Mouse (Mus musculus): ENCODE measurements around the gene Dapp1. TPM values are rescaled to one million over a fixed set of nuclear protein-coding genes. Genes with fewer than 3 reads are reported as not detected.

The Dapp1 gene
- polyA plus RNA-seq, 1 experiment = 9.9 TPM

DNA sequence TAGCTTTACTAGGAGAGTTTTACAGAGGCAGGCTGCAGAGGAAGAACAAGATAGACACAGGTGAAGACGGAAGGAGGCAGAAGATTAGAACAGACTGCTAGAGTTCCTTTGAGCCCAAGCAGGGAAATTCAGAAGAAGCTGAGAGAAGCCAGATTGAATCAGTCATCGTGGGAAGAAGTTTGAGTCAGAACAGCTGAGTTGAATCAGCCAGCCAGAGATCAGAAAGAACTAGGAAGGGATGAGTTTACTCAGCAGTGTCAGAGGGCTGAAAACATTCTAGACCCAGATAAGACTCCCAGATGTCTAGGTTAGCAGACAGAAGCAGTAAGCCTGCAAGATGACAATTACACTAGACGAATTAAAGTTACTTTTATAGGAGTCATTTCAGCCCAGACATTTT lies 47.4 kb downstream of the Dapp1 start:
- TF ChIP-seq CTCF (IDR thresholded peaks at IDR 0.05; ENCODE audit: low read depth, low read length) = no peak
- no peak for TF ChIP-seq POLR2A (IDR thresholded peaks at IDR 0.05; ENCODE audit: insufficient read depth, low read length)
- no peak for TF ChIP-seq EP300 (IDR thresholded peaks at IDR 0.05; ENCODE audit: insufficient read depth, low read depth, low read length)
- no peaks in the 10 kb centered on the region for H3K27me3 ChIP-seq (ENCODE audit: control insufficient read depth, insufficient read depth, low read length, poor library complexity, severe bottlenecking)
- H3K36me3 ChIP-seq (ENCODE audit: control insufficient read depth, insufficient read depth, low read length, poor library complexity, severe bottlenecking) = 0 out of 2 replicates have a peak, but pooled peaks cover 2% of the 10 kb centered on the region
- no peak overlapping the region for H3K9ac ChIP-seq (ENCODE audit: low read depth, poor library complexity, severe bottlenecking)
- H3K4me1 ChIP-seq (ENCODE audit: control insufficient read depth, insufficient read depth, low read length) = peaks cover 2% of the 10 kb centered on the region
- no peaks in the 10 kb centered on the region; the same call in 1 of the 2 replicates for H3K9me3 ChIP-seq (replicated peaks; ENCODE audit: control insufficient read depth, insufficient read depth, low read length, poor library complexity, severe bottlenecking)
- H3K27ac ChIP-seq (ENCODE audit: insufficient read depth, low read length) = no peak overlapping the region
- no peak overlapping the region for H3K4me3 ChIP-seq (ENCODE audit: low read depth, low read length)

DNA sequence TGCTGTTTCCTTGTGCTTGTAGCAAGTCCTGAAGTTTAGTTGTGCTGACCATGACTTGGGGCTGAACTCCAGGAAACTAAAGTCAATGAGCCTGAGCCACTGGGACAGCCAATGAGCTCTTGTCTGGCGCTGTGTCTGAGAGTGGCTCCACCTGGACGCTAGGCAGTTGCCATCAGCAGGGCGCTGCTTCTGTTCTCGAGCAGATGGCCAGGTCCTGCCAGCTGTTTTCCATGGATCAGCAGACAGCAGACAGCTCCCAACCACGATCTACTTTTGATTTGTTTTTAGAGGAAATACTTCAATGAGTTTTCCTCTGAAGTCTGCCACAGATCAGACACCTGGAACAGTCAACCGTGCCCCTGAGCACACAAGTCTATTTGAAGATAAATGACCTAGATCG lies 48.6 kb downstream of the Dapp1 start:
- TF ChIP-seq POLR2A (IDR thresholded peaks at IDR 0.05; ENCODE audit: insufficient read depth, low read length) = no peak
- TF ChIP-seq EP300 (IDR thresholded peaks at IDR 0.05; ENCODE audit: insufficient read depth, low read depth, low read length) = no peak
- TF ChIP-seq CTCF (IDR thresholded peaks at IDR 0.05; ENCODE audit: low read depth, low read length) = no peak
- Histone ChIP-seq H3K36me3 (ENCODE audit: control insufficient read depth, insufficient read depth, low read length, poor library complexity, severe bottlenecking) (0 out of 2 replicates have a peak, but pooled peaks cover 2% of the 10 kb centered on the region), H3K4me3 (ENCODE audit: low read depth, low read length) (no peak overlapping the region), H3K27me3 (ENCODE audit: control insufficient read depth, insufficient read depth, low read length, poor library complexity, severe bottlenecking) (no peaks in the 10 kb centered on the region), H3K9ac (ENCODE audit: low read depth, poor library complexity, severe bottlenecking) (no peak overlapping the region), H3K27ac (ENCODE audit: insufficient read depth, low read length) (no peak overlapping the region), H3K9me3 (replicated peaks; ENCODE audit: control insufficient read depth, insufficient read depth, low read length, poor library complexity, severe bottlenecking) (no peaks in the 10 kb centered on the region; the same call in 1 of the 2 replicates), H3K4me1 (ENCODE audit: control insufficient read depth, insufficient read depth, low read length) (no peaks in the 10 kb centered on the region)

DNA sequence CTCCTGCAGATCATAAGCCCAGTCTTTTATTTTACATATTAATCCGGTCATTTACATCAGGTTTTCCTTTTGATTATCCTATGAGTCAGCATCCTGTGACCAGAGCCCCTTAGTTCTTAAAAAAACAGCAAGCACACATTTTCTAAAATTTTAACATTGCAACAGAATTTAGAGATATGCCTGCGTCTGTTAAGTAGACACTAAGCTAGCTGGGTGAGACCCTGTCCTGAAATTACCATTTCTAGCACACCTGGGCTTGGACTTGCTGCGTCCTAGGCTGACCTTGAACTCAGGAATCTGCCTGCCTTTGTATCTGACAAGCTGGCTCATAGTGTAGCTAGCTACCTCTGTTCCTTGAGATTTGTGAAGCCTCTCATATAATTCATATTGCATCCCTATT lies 51.4 kb downstream of the Dapp1 start:
- TF ChIP-seq EP300 (IDR thresholded peaks at IDR 0.05; ENCODE audit: insufficient read depth, low read depth, low read length) (no peak), CTCF (IDR thresholded peaks at IDR 0.05; ENCODE audit: low read depth, low read length) (no peak), POLR2A (IDR thresholded peaks at IDR 0.05; ENCODE audit: insufficient read depth, low read length) (no peak)
- peaks cover 11% of the 10 kb centered on the region; the same call in 1 of the 2 replicates for H3K36me3 ChIP-seq (ENCODE audit: control insufficient read depth, insufficient read depth, low read length, poor library complexity, severe bottlenecking)
- H3K27ac ChIP-seq (ENCODE audit: insufficient read depth, low read length) = no peak overlapping the region
- H3K9ac ChIP-seq (ENCODE audit: low read depth, poor library complexity, severe bottlenecking) = no peak overlapping the region
- no peaks in the 10 kb centered on the region for H3K4me1 ChIP-seq (ENCODE audit: control insufficient read depth, insufficient read depth, low read length)
- H3K27me3 ChIP-seq (ENCODE audit: control insufficient read depth, insufficient read depth, low read length, poor library complexity, severe bottlenecking) = no peaks in the 10 kb centered on the region
- H3K9me3 ChIP-seq (replicated peaks; ENCODE audit: control insufficient read depth, insufficient read depth, low read length, poor library complexity, severe bottlenecking) = no peaks in the 10 kb centered on the region; the same call in 1 of the 2 replicates
- no peak overlapping the region for H3K4me3 ChIP-seq (ENCODE audit: low read depth, low read length)

DNA sequence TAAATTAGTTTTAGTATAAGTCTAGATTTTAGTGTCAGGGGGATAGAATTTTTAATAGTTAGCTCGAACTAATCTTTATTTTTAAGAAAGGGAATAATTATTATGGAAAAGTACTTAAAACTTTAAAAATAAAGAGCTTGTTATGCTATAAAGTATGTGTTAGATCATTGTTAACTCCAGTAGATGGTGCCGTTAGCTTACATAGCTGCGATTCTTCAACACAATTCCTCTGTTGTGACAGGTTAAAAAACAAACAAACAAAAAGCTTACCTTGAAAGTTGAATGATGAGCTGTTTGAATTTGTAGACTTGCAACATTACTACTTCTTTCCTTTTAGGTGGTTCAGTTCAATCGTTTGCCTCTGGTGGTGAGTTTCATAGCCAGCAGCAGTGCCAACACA lies 54.3 kb downstream of the Dapp1 start:
- no peaks in the 10 kb centered on the region for H3K9me3 ChIP-seq (replicated peaks; ENCODE audit: control insufficient read depth, insufficient read depth, low read length, poor library complexity, severe bottlenecking)
- H3K27me3 ChIP-seq (ENCODE audit: control insufficient read depth, insufficient read depth, low read length, poor library complexity, severe bottlenecking) = no peaks in the 10 kb centered on the region
- H3K4me3 ChIP-seq (ENCODE audit: low read depth, low read length) = no peak overlapping the region
- H3K4me1 ChIP-seq (ENCODE audit: control insufficient read depth, insufficient read depth, low read length) = no peaks in the 10 kb centered on the region
- no peak overlapping the region for H3K9ac ChIP-seq (ENCODE audit: low read depth, poor library complexity, severe bottlenecking)
- no peak overlapping the region for H3K27ac ChIP-seq (ENCODE audit: insufficient read depth, low read length)
- peaks cover 12% of the 10 kb centered on the region; the same call in 1 of the 2 replicates for H3K36me3 ChIP-seq (ENCODE audit: control insufficient read depth, insufficient read depth, low read length, poor library complexity, severe bottlenecking)
- TF ChIP-seq CTCF (IDR thresholded peaks at IDR 0.05; ENCODE audit: low read depth, low read length) (no peak), EP300 (IDR thresholded peaks at IDR 0.05; ENCODE audit: insufficient read depth, low read depth, low read length) (no peak), POLR2A (IDR thresholded peaks at IDR 0.05; ENCODE audit: insufficient read depth, low read length) (no peak)

DNA sequence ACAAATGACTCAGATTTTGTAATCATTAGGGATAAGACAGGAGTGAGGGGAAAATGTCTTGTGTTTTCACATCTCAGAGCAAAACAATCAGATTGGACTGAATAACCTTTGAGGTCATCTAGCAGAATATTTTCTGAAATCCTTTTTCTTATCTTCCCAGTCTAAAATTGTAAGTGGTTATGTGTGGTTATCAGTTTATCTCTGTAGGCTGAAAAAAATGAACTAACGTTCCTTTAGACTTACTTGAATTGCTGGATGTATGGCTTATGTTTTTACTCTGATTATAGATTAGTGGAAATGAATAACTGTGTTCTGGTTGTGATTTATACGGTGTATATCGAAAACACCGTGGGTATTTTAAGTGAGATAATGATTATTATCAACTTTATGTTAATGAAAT lies 60.8 kb downstream of the Dapp1 start:
- TF ChIP-seq EP300 (IDR thresholded peaks at IDR 0.05; ENCODE audit: insufficient read depth, low read depth, low read length) = no peak
- no peak for TF ChIP-seq CTCF (IDR thresholded peaks at IDR 0.05; ENCODE audit: low read depth, low read length)
- no peak for TF ChIP-seq POLR2A (IDR thresholded peaks at IDR 0.05; ENCODE audit: insufficient read depth, low read length)

DNA sequence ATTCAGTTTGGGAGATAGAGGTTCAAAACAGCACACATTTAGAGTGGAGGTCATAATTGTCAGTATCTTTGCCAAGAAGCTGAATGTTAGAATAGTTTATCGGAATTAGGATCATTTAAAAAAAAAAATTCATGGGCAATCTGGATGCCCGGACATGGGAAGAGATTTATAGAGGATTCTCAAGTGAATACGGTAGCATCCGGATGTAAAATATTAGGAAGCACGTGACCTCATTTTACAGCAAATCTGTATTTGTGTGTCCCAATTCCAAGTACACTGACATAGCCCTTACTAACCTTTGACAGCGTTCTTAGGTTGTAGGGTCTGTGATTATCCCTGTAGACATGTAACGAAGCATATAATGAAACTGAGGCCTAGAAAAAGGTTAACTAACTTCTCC lies 61.9 kb downstream of the Dapp1 start:
- Histone ChIP-seq H3K9me3 (replicated peaks; ENCODE audit: control insufficient read depth, insufficient read depth, low read length, poor library complexity, severe bottlenecking) (no peaks in the 10 kb centered on the region), H3K9ac (ENCODE audit: low read depth, poor library complexity, severe bottlenecking) (peak overlapping the region; percentile 58), H3K27ac (ENCODE audit: insufficient read depth, low read length) (peak overlapping the region; percentile 5; the same call in 1 of the 2 replicates), H3K4me1 (ENCODE audit: control insufficient read depth, insufficient read depth, low read length) (no peaks in the 10 kb centered on the region), H3K36me3 (ENCODE audit: control insufficient read depth, insufficient read depth, low read length, poor library complexity, severe bottlenecking) (peaks cover 7% of the 10 kb centered on the region; the same call in 1 of the 2 replicates), H3K27me3 (ENCODE audit: control insufficient read depth, insufficient read depth, low read length, poor library complexity, severe bottlenecking) (no peaks in the 10 kb centered on the region), H3K4me3 (ENCODE audit: low read depth, low read length) (peak overlapping the region; percentile 75; the same call in 1 of the 2 replicates)
- TF ChIP-seq CTCF (IDR thresholded peaks at IDR 0.05; ENCODE audit: low read depth, low read length) = no peak
- no peak for TF ChIP-seq EP300 (IDR thresholded peaks at IDR 0.05; ENCODE audit: insufficient read depth, low read depth, low read length)

More for the DNA sequence above, 60.8 kb downstream of the Dapp1 start:
- Histone ChIP-seq H3K27ac (ENCODE audit: insufficient read depth, low read length) (no peak overlapping the region), H3K9me3 (replicated peaks; ENCODE audit: control insufficient read depth, insufficient read depth, low read length, poor library complexity, severe bottlenecking) (no peaks in the 10 kb centered on the region), H3K27me3 (ENCODE audit: control insufficient read depth, insufficient read depth, low read length, poor library complexity, severe bottlenecking) (no peaks in the 10 kb centered on the region), H3K36me3 (ENCODE audit: control insufficient read depth, insufficient read depth, low read length, poor library complexity, severe bottlenecking) (peaks cover 7% of the 10 kb centered on the region), H3K4me1 (ENCODE audit: control insufficient read depth, insufficient read depth, low read length) (no peaks in the 10 kb centered on the region), H3K9ac (ENCODE audit: low read depth, poor library complexity, severe bottlenecking) (no peak overlapping the region), H3K4me3 (ENCODE audit: low read depth, low read length) (no peak overlapping the region)

Measured in ES-Bruce4 (cell line).